Mouse (Mus musculus) midbrain, embryonic 16.5 days (tissue): ENCODE results near the gene Cox7a1. TPM values are rescaled to one million over a fixed set of nuclear protein-coding genes. Genes with fewer than 3 reads are reported as not detected.

Experiments used
- ATAC-seq: fragments of 200-750 bp; cut with Nextera tagmentation; 2 replicates; pipeline ENCODE4 v1.8.0; 2017; ENCODE audit warnings: moderate TSS enrichment
- H3K27ac ChIP-seq: fragments of 300-500 bp; sonication (generic); 2 replicates; pipeline ENCODE4 v1.5.1; 2014; ENCODE audit warnings: mild to moderate bottlenecking, low read length, mixed read lengths
- H3K27me3 ChIP-seq: fragments of 300-500 bp; sonication (generic); 2 replicates; pipeline ENCODE4 v1.6.1; 2014; ENCODE audit warnings: low read depth, low read length, mixed read lengths; ENCODE audit not compliant: control insufficient read depth, insufficient read depth
- H3K36me3 ChIP-seq: fragments of 300-500 bp; sonication (generic); 2 replicates; pipeline ENCODE4 v1.6.1; 2014; ENCODE audit warnings: mild to moderate bottlenecking, low read length, moderate library complexity, mixed read lengths; ENCODE audit not compliant: control insufficient read depth, insufficient read depth
- H3K4me1 ChIP-seq: fragments of 300-500 bp; sonication (generic); 2 replicates; pipeline ENCODE4 v1.6.1; 2014; ENCODE audit warnings: mild to moderate bottlenecking, low read length, mixed read lengths; ENCODE audit not compliant: control insufficient read depth, insufficient read depth
- H3K4me2 ChIP-seq: fragments of 300-500 bp; sonication (generic); 2 replicates; pipeline ENCODE4 v1.6.1; 2014; ENCODE audit warnings: mild to moderate bottlenecking, low read length, mixed read lengths
- H3K4me3 ChIP-seq: fragments of 300-500 bp; sonication (generic); 2 replicates; pipeline ENCODE4 v1.5.1; 2014; ENCODE audit warnings: low read depth, mild to moderate bottlenecking, low read length, moderate library complexity, mixed read lengths
- H3K9ac ChIP-seq: fragments of 300-500 bp; sonication (generic); 2 replicates; pipeline ENCODE4 v1.6.1; 2014; ENCODE audit warnings: low read depth, low read length, mixed read lengths
- H3K9me3 ChIP-seq: fragments of 300-500 bp; sonication (generic); replicated peaks from 2 replicates; pipeline ENCODE4 v1.6.1; 2014; ENCODE audit warnings: mild to moderate bottlenecking, low read length, mixed read lengths; ENCODE audit not compliant: control insufficient read depth, poor library complexity, severe bottlenecking
- WGBS: fragments of 180-500 bp; shearing (Covaris S2); extraction: QIAGEN DNeasy Blood & Tissue Kit; methylation state at CpG from one replicate; pipeline ENCODE4 v1.1.7; 2014; 5-methylcytosine and 5-hydroxymethylcytosine counted together
- polyA plus RNA-seq: library from polyadenylated mRNA; unstranded; fragments of >200 nt; fragmentation: Nextera tagmentation; extraction: Ambion mirVana; gene quantifications from 2 replicates; pipeline ENCODE4 v1.2.1, GENCODE M21; 2015

Cox7a1 gene
- polyA plus RNA-seq, 1 experiment from 2014 or later = 5.9 TPM

DNA sequence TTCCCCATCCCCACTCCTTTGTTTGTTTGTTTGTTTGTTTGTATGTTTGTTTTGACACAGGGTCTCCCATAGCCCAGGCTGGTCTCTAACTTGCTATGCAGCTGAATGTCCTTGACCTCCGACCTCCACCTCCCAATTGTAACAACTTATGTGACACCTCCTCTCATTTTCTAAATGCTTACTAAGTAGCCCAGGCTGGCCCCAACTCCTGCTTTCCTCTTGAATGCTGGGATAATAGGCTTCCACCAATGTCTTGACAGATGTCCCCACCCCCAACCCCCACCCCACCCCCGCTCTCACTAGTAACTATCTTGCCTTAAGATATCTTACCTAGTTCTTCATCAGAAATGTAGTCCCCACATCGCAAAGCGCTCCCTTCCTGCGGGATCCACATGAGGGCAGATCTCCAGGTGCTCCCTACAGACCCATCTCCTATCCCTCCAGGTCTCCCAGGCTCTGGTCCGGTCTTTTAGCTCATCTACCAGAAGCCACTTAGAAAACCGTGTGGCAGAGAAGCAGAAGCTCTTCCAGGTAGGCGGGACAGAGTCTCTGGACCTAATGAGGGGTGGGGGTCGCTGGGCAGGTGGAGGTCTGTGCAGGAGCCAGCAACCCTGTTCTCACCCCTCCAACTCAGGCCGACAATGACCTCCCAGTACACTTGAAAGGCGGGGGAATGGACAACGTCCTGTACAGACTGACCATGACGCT is 851 bp downstream of the Cox7a1 start:
- no peaks in the 10 kb centered on the region for H3K27me3 ChIP-seq
- H3K9me3 ChIP-seq = no peaks in the 10 kb centered on the region
- H3K27ac ChIP-seq = no peak overlapping the region
- WGBS = 72% methylated on average over 13 of the region's 13 CpGs
- H3K36me3 ChIP-seq = peaks cover 27% of the 10 kb centered on the region
- H3K9ac ChIP-seq = no peak overlapping the region
- H3K4me3 ChIP-seq = no peak overlapping the region
- ATAC-seq = no peak
- H3K4me2 ChIP-seq = no peak overlapping the region
- H3K4me1 ChIP-seq = 0 out of 2 replicates have a peak, but pooled peaks cover 3% of the 10 kb centered on the region

DNA sequence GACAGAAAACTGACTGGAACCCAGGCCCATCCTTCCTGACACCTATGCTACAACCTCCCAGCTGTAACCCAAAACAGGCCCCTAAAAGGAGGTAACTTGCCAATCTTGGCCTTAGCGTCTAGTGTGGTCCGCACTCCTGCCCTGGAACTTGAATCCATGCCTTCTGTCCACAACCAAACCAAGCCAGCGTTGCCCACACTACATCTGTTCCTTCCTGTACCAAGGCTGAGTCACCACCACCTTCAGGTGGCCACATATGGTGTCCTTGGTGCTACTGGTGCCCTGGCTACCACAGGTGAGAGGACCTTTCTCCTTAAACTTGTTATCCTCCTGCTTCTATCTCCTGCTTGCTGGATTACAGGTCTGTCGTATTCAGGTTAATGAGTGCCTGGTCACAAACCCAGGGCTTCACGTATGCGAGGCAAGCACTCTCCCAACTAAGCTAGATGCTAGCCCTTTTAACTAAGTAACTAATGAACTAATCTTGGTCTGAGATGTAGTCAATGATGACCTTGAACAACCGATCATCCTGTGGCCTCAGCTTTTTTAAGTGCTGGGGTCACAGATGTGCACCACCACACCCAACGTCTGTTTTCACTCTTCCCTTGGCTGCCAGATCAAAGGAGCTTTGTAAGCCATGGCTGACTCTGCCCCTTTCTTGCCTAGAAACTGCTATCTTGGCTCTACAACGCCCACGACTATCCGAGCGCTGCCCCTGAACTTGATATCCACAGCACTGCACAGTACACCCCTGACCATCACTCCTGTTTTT is 4.6 kb downstream of the Cox7a1 start:
- H3K4me3 ChIP-seq = no peak overlapping the region
- H3K9me3 ChIP-seq = no peaks in the 10 kb centered on the region
- no peak for ATAC-seq
- H3K4me2 ChIP-seq = no peak overlapping the region
- H3K9ac ChIP-seq = no peak overlapping the region
- no peaks in the 10 kb centered on the region for H3K27me3 ChIP-seq
- peaks cover 10% of the 10 kb centered on the region for H3K4me1 ChIP-seq
- 89% methylated on average over 12 of the region's 12 CpGs for WGBS
- no peak overlapping the region for H3K27ac ChIP-seq
- peaks cover 39% of the 10 kb centered on the region for H3K36me3 ChIP-seq

DNA sequence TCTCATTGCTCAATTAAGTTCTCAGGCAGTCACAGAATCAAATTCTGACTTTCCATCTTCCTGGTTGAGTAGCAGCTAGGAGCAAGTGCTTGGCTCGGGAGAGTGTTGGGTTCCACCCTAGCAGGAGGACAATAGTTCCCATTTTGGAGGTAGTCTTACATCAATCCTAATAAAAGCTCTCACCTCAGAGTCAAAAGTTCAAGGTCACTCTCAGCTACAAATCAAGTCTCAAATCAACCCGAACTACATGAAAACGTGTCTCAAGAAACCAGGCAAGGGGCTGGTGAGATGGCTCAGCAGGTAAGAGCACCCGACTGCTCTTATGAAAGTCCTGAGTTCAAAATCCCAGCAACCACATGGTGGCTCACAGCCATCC is 5.2 kb downstream of the Cox7a1 start:
- H3K36me3 ChIP-seq = peaks cover 39% of the 10 kb centered on the region
- H3K4me1 ChIP-seq = peaks cover 10% of the 10 kb centered on the region
- ATAC-seq = no peak
- H3K9ac ChIP-seq = no peak overlapping the region
- H3K27ac ChIP-seq = no peak overlapping the region
- WGBS = 93% methylated on average over 4 of the region's 4 CpGs
- H3K4me3 ChIP-seq = no peak overlapping the region
- no peaks in the 10 kb centered on the region for H3K9me3 ChIP-seq
- H3K27me3 ChIP-seq = no peaks in the 10 kb centered on the region
- no peak overlapping the region for H3K4me2 ChIP-seq

DNA sequence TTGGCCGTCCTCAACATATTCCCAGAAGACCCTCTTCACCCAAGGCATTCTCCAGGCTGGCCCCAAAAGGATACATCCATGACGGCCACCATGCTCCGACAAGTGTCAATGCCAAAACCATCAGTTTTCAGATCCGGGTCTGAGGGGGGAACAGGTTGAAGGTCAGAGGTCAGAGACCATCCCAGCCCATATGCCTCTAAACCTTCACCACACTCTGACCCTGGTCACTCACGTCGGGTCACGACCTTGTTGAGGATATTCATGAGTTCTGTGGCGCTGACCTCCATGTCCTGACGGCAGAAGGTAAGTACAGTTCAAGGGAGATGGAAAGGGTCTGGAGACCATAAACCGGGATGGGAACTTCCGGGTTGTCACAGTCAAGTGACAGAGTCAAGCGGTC is 8.1 kb downstream of the Cox7a1 start:
- Histone ChIP-seq H3K27ac (no peak overlapping the region), H3K9me3 (no peaks in the 10 kb centered on the region), H3K4me2 (no peak overlapping the region), H3K4me1 (peaks cover 14% of the 10 kb centered on the region), H3K9ac (no peak overlapping the region), H3K27me3 (no peaks in the 10 kb centered on the region), H3K4me3 (no peak overlapping the region), H3K36me3 (peaks cover 31% of the 10 kb centered on the region)
- 91% methylated on average over 12 of the region's 12 CpGs for WGBS
- no peak for ATAC-seq

DNA sequence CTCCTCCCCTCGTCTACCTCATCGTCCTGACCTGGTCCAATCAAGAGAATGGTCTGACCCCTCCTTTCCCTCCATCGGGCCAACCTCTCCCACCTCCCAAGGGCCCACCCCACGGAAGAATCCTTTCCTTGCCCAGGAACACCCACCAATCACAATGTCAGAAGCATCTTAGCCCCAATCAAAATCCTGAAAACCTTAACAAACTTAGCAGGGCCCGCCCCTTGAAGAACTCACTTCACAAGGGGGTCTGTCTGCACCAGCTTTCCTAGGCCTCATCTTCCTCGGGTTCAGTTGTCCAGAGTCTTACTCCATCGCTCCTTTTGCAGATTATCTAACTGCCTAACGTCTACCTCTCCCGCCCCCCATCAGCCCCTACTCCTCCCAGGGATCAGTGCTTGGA is 9.1 kb downstream of the Cox7a1 start:
- no peak for ATAC-seq
- H3K9ac ChIP-seq = peak overlapping the region; percentile 87
- H3K4me1 ChIP-seq = peaks cover 14% of the 10 kb centered on the region
- WGBS = 16% methylated on average over 9 of the region's 9 CpGs
- peak overlapping the region; percentile 65 for H3K4me2 ChIP-seq
- H3K27ac ChIP-seq = no peak overlapping the region
- H3K4me3 ChIP-seq = peak overlapping the region; percentile 83
- H3K9me3 ChIP-seq = no peaks in the 10 kb centered on the region
- H3K27me3 ChIP-seq = no peaks in the 10 kb centered on the region
- peaks cover 22% of the 10 kb centered on the region for H3K36me3 ChIP-seq

DNA sequence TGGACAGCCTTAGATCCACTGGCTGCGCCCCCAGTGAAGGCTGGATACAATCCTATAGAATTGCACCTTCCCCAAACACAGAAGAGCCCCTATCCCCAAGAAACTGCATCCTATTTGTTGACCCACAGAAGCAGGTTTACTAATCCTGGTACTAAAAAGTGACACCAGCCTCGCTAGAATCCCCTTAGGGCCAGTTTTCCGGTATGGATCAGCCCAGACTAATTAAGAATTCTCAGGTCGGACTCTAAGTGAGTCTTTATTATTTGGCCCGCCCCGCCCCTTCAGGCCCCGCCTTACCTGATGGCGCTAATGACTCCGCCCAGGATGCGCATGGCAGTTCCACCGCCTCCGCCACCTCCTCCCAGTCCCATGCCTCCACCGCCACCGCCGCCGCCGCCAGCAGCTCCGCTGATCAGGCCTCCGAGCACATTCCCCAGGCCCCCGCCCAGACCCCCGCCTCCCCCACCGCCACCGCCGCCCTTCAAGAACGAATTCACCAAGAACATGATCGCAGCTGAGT is 9.7 kb downstream of the Cox7a1 start:
- Histone ChIP-seq H3K4me3 (peak overlapping the region; percentile 83), H3K27ac (peak overlapping the region; percentile 84), H3K4me2 (peak overlapping the region; percentile 65), H3K9ac (peak overlapping the region; percentile 87), H3K36me3 (peaks cover 17% of the 10 kb centered on the region), H3K27me3 (no peaks in the 10 kb centered on the region), H3K4me1 (peaks cover 16% of the 10 kb centered on the region), H3K9me3 (no peaks in the 10 kb centered on the region)
- under 1% methylated on average over 26 of the region's 26 CpGs for WGBS
- peak; percentile 68 for ATAC-seq

DNA sequence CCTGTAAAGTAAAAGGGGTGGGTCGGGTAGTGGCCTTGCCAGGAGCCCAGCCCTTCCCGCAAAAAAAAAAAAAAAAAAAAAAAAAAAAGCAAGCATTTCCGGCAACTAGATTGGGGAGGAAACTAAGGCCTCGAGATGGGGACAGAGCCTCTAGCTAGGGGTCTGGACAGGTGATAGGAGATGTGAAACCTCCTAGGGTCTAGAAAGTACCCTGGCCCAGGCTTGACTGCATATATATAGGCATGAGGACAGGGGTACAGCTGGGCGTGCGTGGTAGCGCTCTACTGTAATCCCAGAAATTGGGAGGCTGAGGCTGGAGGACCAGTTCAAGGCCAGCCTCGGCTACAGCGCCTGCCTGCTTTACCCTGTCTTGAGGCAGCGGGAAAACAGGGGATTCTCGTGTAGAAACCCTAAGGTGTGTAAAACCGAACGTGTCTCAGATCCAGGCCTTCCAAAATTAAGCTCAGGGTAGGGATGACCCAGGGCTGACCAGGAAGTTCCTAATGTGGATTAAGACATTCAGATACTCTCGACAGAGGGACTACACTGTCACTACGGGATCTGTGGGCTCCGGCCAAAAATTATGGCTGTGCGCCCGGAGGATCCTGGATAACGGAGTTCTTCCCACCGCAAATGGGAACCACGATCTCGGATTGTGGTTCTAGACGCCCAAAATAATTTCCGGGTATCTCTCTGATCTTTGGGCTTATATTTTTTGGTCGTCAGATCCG is 10.3 kb downstream of the Cox7a1 start:
- WGBS = under 1% methylated on average over 26 of the region's 26 CpGs
- ATAC-seq = peak; percentile 38
- Histone ChIP-seq H3K27ac (peak overlapping the region; percentile 84), H3K4me2 (peak overlapping the region; percentile 65), H3K4me3 (peak overlapping the region; percentile 83), H3K27me3 (no peaks in the 10 kb centered on the region), H3K9ac (peak overlapping the region; percentile 87), H3K36me3 (peaks cover 14% of the 10 kb centered on the region), H3K4me1 (peaks cover 16% of the 10 kb centered on the region), H3K9me3 (no peaks in the 10 kb centered on the region)

DNA sequence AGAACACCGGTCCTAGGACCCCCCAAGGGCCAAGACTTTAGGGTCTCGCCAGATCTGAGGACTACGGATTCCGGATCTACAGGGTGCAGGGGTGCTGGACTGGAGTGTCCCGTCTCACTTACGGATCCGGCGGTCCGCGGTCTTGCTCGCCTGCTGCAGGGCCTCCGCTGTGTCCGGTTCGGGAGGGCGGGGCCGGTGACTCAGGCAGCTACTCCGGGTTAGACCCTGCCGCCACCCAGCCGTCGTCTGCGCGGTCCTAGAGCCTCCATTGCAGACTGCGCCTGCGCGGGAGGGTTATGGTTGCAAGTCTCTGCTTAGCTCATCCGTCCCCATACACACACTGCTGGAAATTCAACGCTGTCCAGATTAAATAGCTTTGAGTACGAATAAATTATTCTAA is 10.9 kb downstream of the Cox7a1 start:
- Histone ChIP-seq H3K4me3 (peak overlapping the region; percentile 83), H3K27ac (peak overlapping the region; percentile 84), H3K9me3 (no peaks in the 10 kb centered on the region), H3K9ac (peak overlapping the region; percentile 87), H3K4me1 (peaks cover 16% of the 10 kb centered on the region), H3K36me3 (peaks cover 13% of the 10 kb centered on the region), H3K4me2 (peak overlapping the region; percentile 65), H3K27me3 (no peaks in the 10 kb centered on the region)
- WGBS = under 1% methylated on average over 28 of the region's 28 CpGs
- ATAC-seq = peak; percentile 91
